Comparison of ENCODE assay signal across 13 mouse cellular contexts in genomic region chr5:33716467-33716866, GRCm38 (mm10). TPM values are rescaled to one million over a fixed set of nuclear protein-coding genes. Genes with fewer than 3 reads are reported as not detected.
DNase-seq lines count a peak whose midpoint lies in the region; ATAC-seq and TF ChIP-seq lines count a peak whose summit lies in the region.
"Had no signal": no experiment of that assay in that cellular context is flagged by ENCODE, and none has a peak within 500 bp of the region (broad histone marks: within the 10 kb centered on the region; RNA-seq: fewer than 3 reads in every experiment).

No protein-coding gene starts in this region.

- H3K27me3 ChIP-seq in lung, embryonic 15.5 days = 0 out of 2 replicates have a peak, but pooled peaks cover 3% of the 10 kb centered on the region
- peaks cover 12% of the 10 kb centered on the region for H3K27me3 ChIP-seq in embryonic facial prominence, embryonic 12.5 days
- H3K27me3 ChIP-seq in midbrain, embryonic 14.5 days (ENCODE audit: control insufficient read depth, insufficient read depth, low read length) = peaks cover 10% of the 10 kb centered on the region; the same call in 1 of the 2 replicates
- H3K27me3 ChIP-seq: neural tube, embryonic 12.5 days; Patski had no signal

- H3K27ac ChIP-seq in lung, embryonic 15.5 days = peak overlapping the region; percentile 77
- no peak overlapping the region for H3K27ac ChIP-seq in embryonic facial prominence, embryonic 12.5 days
- H3K27ac ChIP-seq in midbrain, embryonic 14.5 days (replicated peaks; ENCODE audit: low read depth, low read length) = no peak overlapping the region
- H3K27ac ChIP-seq: midbrain, embryonic 12.5 days; neural tube, embryonic 12.5 days had no signal

- peaks cover 21% of the 10 kb centered on the region for H3K4me1 ChIP-seq in lung, embryonic 15.5 days
- H3K4me1 ChIP-seq in lung, adult 2 months (ENCODE audit: control insufficient read depth, insufficient read depth, low read length) = 0 out of 2 replicates have a peak, but pooled peaks cover 4% of the 10 kb centered on the region
- H3K4me1 ChIP-seq in embryonic facial prominence, embryonic 12.5 days = 0 out of 2 replicates have a peak, but pooled peaks cover 3% of the 10 kb centered on the region
- H3K4me1 ChIP-seq in midbrain, embryonic 14.5 days (ENCODE audit: control insufficient read depth, insufficient read depth, low read length) = no peaks in the 10 kb centered on the region

- peak; percentile 85 for DNase-seq in heart, adult 11 months
- no peak for DNase-seq in heart, postnatal 25 days (ENCODE audit: low spot score)
- no peak for DNase-seq in lung, adult 2 months
- peak; percentile 39 to 60 for DNase-seq in lung, postnatal 4 days
- no peak for DNase-seq in midbrain, embryonic 14.5 days
- DNase-seq: adrenal gland, postnatal 25 days; right cerebral cortex, adult 18-20 months had no signal

- no peaks in the 10 kb centered on the region for H3K36me3 ChIP-seq in lung, embryonic 15.5 days
- H3K36me3 ChIP-seq in embryonic facial prominence, embryonic 12.5 days = no peaks in the 10 kb centered on the region
- no peaks in the 10 kb centered on the region for H3K36me3 ChIP-seq in midbrain, embryonic 14.5 days (ENCODE audit: control insufficient read depth, insufficient read depth, low read length)
- H3K36me3 ChIP-seq: midbrain, embryonic 12.5 days; neural tube, embryonic 12.5 days had no signal

- WGBS in lung, embryonic 15.5 days = 66% methylated on average over 6 of the region's 6 CpGs
- WGBS in lung, adult 2 months = 77% methylated on average over 6 of the region's 6 CpGs
- WGBS in embryonic facial prominence, embryonic 12.5 days = 74% methylated on average over 6 of the region's 6 CpGs
- 81% methylated on average over 6 of the region's 6 CpGs for WGBS in midbrain, embryonic 14.5 days

- intact Hi-C loops in heart, postnatal 25 days (cut with DNase I) = no loop called here

- no peak for TF ChIP-seq POLR2A in lung, adult 2 months (IDR thresholded peaks at IDR 0.05; ENCODE audit: borderline replicate concordance, extremely low read depth, low read depth, low read length)

- no peak overlapping the region for H3K4me2 ChIP-seq in lung, embryonic 15.5 days
- no peak overlapping the region for H3K4me2 ChIP-seq in embryonic facial prominence, embryonic 12.5 days (replicated peaks)
- H3K4me2 ChIP-seq in midbrain, embryonic 14.5 days (ENCODE audit: low read length) = no peak overlapping the region
- H3K4me2 ChIP-seq: midbrain, embryonic 12.5 days; neural tube, embryonic 12.5 days had no signal

- no peak for TF ChIP-seq CTCF in lung, adult 2 months (IDR thresholded peaks at IDR 0.05; ENCODE audit: insufficient read depth, low read length)

- peak; percentile 37; the same call in 1 of the 2 replicates for ATAC-seq in lung, embryonic 15.5 days (ENCODE audit: borderline replicate concordance, extremely low read depth, low FRiP score, low TSS enrichment)
- peak; percentile 48; the same call in 1 of the 2 replicates for ATAC-seq in embryonic facial prominence, embryonic 12.5 days (ENCODE audit: insufficient number of reproducible peaks, insufficient read depth, low FRiP score, low TSS enrichment)
- ATAC-seq in midbrain, embryonic 14.5 days (ENCODE audit: low FRiP score, low TSS enrichment) = no peak
- ATAC-seq in megakaryocyte, adult 5-6 weeks (ENCODE audit: poor library complexity, severe bottlenecking) = no peak
- ATAC-seq: Patski had no signal

- no peaks in the 10 kb centered on the region for H3K9me3 ChIP-seq in lung, embryonic 15.5 days
- H3K9me3 ChIP-seq in embryonic facial prominence, embryonic 12.5 days = no peaks in the 10 kb centered on the region
- no peaks in the 10 kb centered on the region for H3K9me3 ChIP-seq in midbrain, embryonic 14.5 days (ENCODE audit: control insufficient read depth, low read length)
- H3K9me3 ChIP-seq: midbrain, embryonic 12.5 days; neural tube, embryonic 12.5 days had no signal

- H3K4me3 ChIP-seq in lung, embryonic 15.5 days = no peak overlapping the region
- no peak overlapping the region for H3K4me3 ChIP-seq in lung, adult 2 months (replicated peaks; ENCODE audit: extremely low read depth, low read depth, low read length)
- no peak overlapping the region for H3K4me3 ChIP-seq in embryonic facial prominence, embryonic 12.5 days
- H3K4me3 ChIP-seq in midbrain, embryonic 14.5 days (replicated peaks; ENCODE audit: low read depth, low read length) = no peak overlapping the region
- H3K4me3 ChIP-seq: midbrain, embryonic 12.5 days; neural tube, embryonic 12.5 days had no signal

- H3K9ac ChIP-seq in lung, embryonic 15.5 days = no peak overlapping the region
- H3K9ac ChIP-seq in embryonic facial prominence, embryonic 12.5 days = no peak overlapping the region
- no peak overlapping the region for H3K9ac ChIP-seq in midbrain, embryonic 14.5 days (replicated peaks; ENCODE audit: low read length)
- H3K9ac ChIP-seq: midbrain, embryonic 12.5 days; neural tube, embryonic 12.5 days had no signal

RNA-seq across cellular contexts. Expression of gene Fgfr3, which starts 5.0 kb away (rescaled TPM):
- total RNA-seq in heart, postnatal 25 days (2021) = 10 to 100 TPM in 1 of 2 experiments, 1 to 10 TPM in 1; 4.9 to 10.8 TPM
- polyA plus RNA-seq in lung, embryonic 15.5 days (2015; fragmentation: Nextera tagmentation; extraction: Ambion mirVana) = 59.1 and 64.7 TPM in 2 replicates
- 237 and 258 TPM in 2 replicates for polyA plus RNA-seq in lung, adult 2 months (2012; rRNA removed)
- 13.4 and 19.5 TPM in 2 replicates for polyA plus RNA-seq in embryonic facial prominence, embryonic 12.5 days (2016; fragmentation: Nextera tagmentation; extraction: Ambion mirVana)
- 20.9 and 21.3 TPM in 2 replicates for polyA plus RNA-seq in midbrain, embryonic 14.5 days (2014; fragmentation: Nextera tagmentation; extraction: Ambion mirVana)
- total RNA-seq in megakaryocyte, adult 5-6 weeks (2015) = 0.30 TPM in 1 of 2 replicates, not detected in the other
- total RNA-seq in megakaryocyte, adult 5-6 weeks (2017) = not detected in 2 replicates

RNA-seq across cellular contexts. Expression of gene Tmem129, which starts 58.3 kb away (rescaled TPM):
- 10 to 100 TPM; 19.8 to 20.2 TPM for total RNA-seq in heart, postnatal 25 days (2021)
- 37.3 and 39.7 TPM in 2 replicates for polyA plus RNA-seq in lung, embryonic 15.5 days (2015; fragmentation: Nextera tagmentation; extraction: Ambion mirVana)
- 41.5 and 46.1 TPM in 2 replicates for polyA plus RNA-seq in lung, adult 2 months (2012; rRNA removed)
- polyA plus RNA-seq in embryonic facial prominence, embryonic 12.5 days (2016; fragmentation: Nextera tagmentation; extraction: Ambion mirVana) = 40.7 and 43.3 TPM in 2 replicates
- 29.4 and 31.1 TPM in 2 replicates for polyA plus RNA-seq in midbrain, embryonic 14.5 days (2014; fragmentation: Nextera tagmentation; extraction: Ambion mirVana)
- total RNA-seq in megakaryocyte, adult 5-6 weeks (2015) = 14.4 and 16.5 TPM in 2 replicates
- 14.4 and 15.0 TPM in 2 replicates for total RNA-seq in megakaryocyte, adult 5-6 weeks (2017)

RNA-seq across cellular contexts. Expression of gene Tacc3, which starts 58.5 kb away (rescaled TPM):
- total RNA-seq in heart, postnatal 25 days (2021) = 1 to 10 TPM; 2.4 TPM
- polyA plus RNA-seq in lung, embryonic 15.5 days (2015; fragmentation: Nextera tagmentation; extraction: Ambion mirVana) = 217 and 227 TPM in 2 replicates
- 3.1 and 5.3 TPM in 2 replicates for polyA plus RNA-seq in lung, adult 2 months (2012; rRNA removed)
- polyA plus RNA-seq in embryonic facial prominence, embryonic 12.5 days (2016; fragmentation: Nextera tagmentation; extraction: Ambion mirVana) = 227 and 249 TPM in 2 replicates
- 25.5 and 45.9 TPM in 2 replicates for polyA plus RNA-seq in midbrain, embryonic 14.5 days (2014; fragmentation: Nextera tagmentation; extraction: Ambion mirVana)
- 162 and 163 TPM in 2 replicates for total RNA-seq in megakaryocyte, adult 5-6 weeks (2015)
- total RNA-seq in megakaryocyte, adult 5-6 weeks (2017) = 165 and 193 TPM in 2 replicates

Comparison
In these comparisons a context has a peak if more than half of its experiments do, and no peak if none do; other contexts are left out.
1. DNase-seq: peak in heart, adult 11 months (single experiment) and lung, postnatal 4 days (2 of 2); none in heart, postnatal 25 days (single experiment), lung, adult 2 months (single experiment) and midbrain, embryonic 14.5 days (single experiment).
2. ATAC-seq: peak in lung, embryonic 15.5 days (single experiment) and embryonic facial prominence, embryonic 12.5 days (single experiment); none in midbrain, embryonic 14.5 days (single experiment) and megakaryocyte, adult 5-6 weeks (single experiment).